In genomic region chr2:116068901-116069300, GRCm38 (mm10) we compare ENCODE assay signal across 7 mouse cellular contexts. TPM values are rescaled to one million over a fixed set of nuclear protein-coding genes. Genes with fewer than 3 reads are reported as not detected.
A peak's percentile ranks its signal among the peaks of the same experiment; 100 is the strongest.
DNase-seq lines count a peak whose midpoint lies in the region; ATAC-seq and TF ChIP-seq lines count a peak whose summit lies in the region.

No protein-coding gene starts in this region.

- WGBS in lung, embryonic 14.5 days = 33% methylated on average over 7 of the region's 7 CpGs
- 5% methylated on average over 7 of the region's 7 CpGs for WGBS in forebrain, embryonic 16.5 days
- 7% methylated on average over 7 of the region's 7 CpGs for WGBS in limb, embryonic 12.5 days
- WGBS in stomach, embryonic 15.5 days = 25% methylated on average over 7 of the region's 7 CpGs

- TF ChIP-seq CTCF in lung, embryonic 14.5 days (IDR thresholded peaks at IDR 0.05; ENCODE audit: low read depth) = no peak

- peak overlapping the region; percentile 70 for H3K4me3 ChIP-seq in lung, embryonic 14.5 days (ENCODE audit: low read depth, low read length)
- H3K4me3 ChIP-seq in forebrain, embryonic 16.5 days (replicated peaks; ENCODE audit: low read length) = peak overlapping the region; percentile 83
- H3K4me3 ChIP-seq in limb, embryonic 12.5 days (replicated peaks) = peak overlapping the region; percentile 50
- peak overlapping the region; percentile 69 for H3K4me3 ChIP-seq in stomach, embryonic 15.5 days (replicated peaks)

- ATAC-seq in lung, embryonic 14.5 days (ENCODE audit: insufficient read depth) = no peak
- ATAC-seq in forebrain, embryonic 16.5 days = no peak
- no peak for ATAC-seq in limb, embryonic 12.5 days (ENCODE audit: insufficient number of reproducible peaks, insufficient read depth, low FRiP score, low TSS enrichment, low read depth)
- ATAC-seq in stomach, embryonic 15.5 days (ENCODE audit: insufficient read depth, low FRiP score, low read depth) = no peak

- H3K27me3 ChIP-seq in lung, embryonic 14.5 days (ENCODE audit: insufficient read depth, low read length) = peaks cover 23% of the 10 kb centered on the region; the same call in 1 of the 2 replicates
- no peaks in the 10 kb centered on the region for H3K27me3 ChIP-seq in forebrain, embryonic 16.5 days (replicated peaks; ENCODE audit: control insufficient read depth, insufficient read depth, low read length)
- peaks cover 81% of the 10 kb centered on the region for H3K27me3 ChIP-seq in limb, embryonic 12.5 days
- no peaks in the 10 kb centered on the region for H3K27me3 ChIP-seq in stomach, embryonic 15.5 days (replicated peaks)

- H3K9ac ChIP-seq in lung, embryonic 14.5 days = peak overlapping the region; percentile 87
- H3K9ac ChIP-seq in forebrain, embryonic 16.5 days (replicated peaks; ENCODE audit: low read depth, low read length) = peak overlapping the region; percentile 88
- H3K9ac ChIP-seq in limb, embryonic 12.5 days (replicated peaks) = peak overlapping the region; percentile 34; the same call in 1 of the 2 replicates
- peak overlapping the region; percentile 25; the same call in 1 of the 2 replicates for H3K9ac ChIP-seq in stomach, embryonic 15.5 days

- no peaks in the 10 kb centered on the region for H3K4me1 ChIP-seq in lung, embryonic 14.5 days (ENCODE audit: insufficient read depth)
- H3K4me1 ChIP-seq in forebrain, embryonic 16.5 days (replicated peaks; ENCODE audit: control insufficient read depth, insufficient read depth, low read length) = peaks cover 14% of the 10 kb centered on the region
- peaks cover 12% of the 10 kb centered on the region for H3K4me1 ChIP-seq in limb, embryonic 12.5 days (replicated peaks)
- H3K4me1 ChIP-seq in stomach, embryonic 15.5 days = no peaks in the 10 kb centered on the region

- peak overlapping the region; percentile 83 for H3K4me2 ChIP-seq in lung, embryonic 14.5 days
- peak overlapping the region; percentile 77 for H3K4me2 ChIP-seq in forebrain, embryonic 16.5 days (ENCODE audit: low read length)
- peak overlapping the region; percentile 82 for H3K4me2 ChIP-seq in limb, embryonic 12.5 days
- peak overlapping the region; percentile 71 for H3K4me2 ChIP-seq in stomach, embryonic 15.5 days

- peak overlapping the region; percentile 21 for H3K27ac ChIP-seq in lung, embryonic 14.5 days (ENCODE audit: low read depth)
- peak overlapping the region; percentile 99 for H3K27ac ChIP-seq in forebrain, embryonic 16.5 days (ENCODE audit: low read length)
- H3K27ac ChIP-seq in limb, embryonic 12.5 days = no peak overlapping the region
- H3K27ac ChIP-seq in stomach, embryonic 15.5 days = peak overlapping the region; percentile 61; the same call in 1 of the 2 replicates

- no peak for DNase-seq in lung, embryonic 14.5 days
- DNase-seq in lung, postnatal 36 days = no peak
- no peak for DNase-seq in right cerebral cortex, postnatal 10 days (ENCODE audit: low spot score in 2 of 2)
- DNase-seq in ovary, adult 18-20 months (ENCODE audit: low spot score) = no peak

- no peaks in the 10 kb centered on the region for H3K36me3 ChIP-seq in lung, embryonic 14.5 days (ENCODE audit: insufficient read depth)
- no peaks in the 10 kb centered on the region for H3K36me3 ChIP-seq in forebrain, embryonic 16.5 days (ENCODE audit: control insufficient read depth, insufficient read depth)
- no peaks in the 10 kb centered on the region for H3K36me3 ChIP-seq in limb, embryonic 12.5 days
- H3K36me3 ChIP-seq in stomach, embryonic 15.5 days = no peaks in the 10 kb centered on the region

- no peaks in the 10 kb centered on the region for H3K9me3 ChIP-seq in lung, embryonic 14.5 days (ENCODE audit: low read depth, low read length)
- H3K9me3 ChIP-seq in forebrain, embryonic 16.5 days (ENCODE audit: control insufficient read depth, low read length) = no peaks in the 10 kb centered on the region
- H3K9me3 ChIP-seq in limb, embryonic 12.5 days = no peaks in the 10 kb centered on the region
- no peaks in the 10 kb centered on the region for H3K9me3 ChIP-seq in stomach, embryonic 15.5 days

RNA-seq across cellular contexts. Expression of gene Meis2, which starts 3.3 kb away (rescaled TPM):
- polyA plus RNA-seq in lung, embryonic 14.5 days (2014; fragmentation: Nextera tagmentation; extraction: Ambion mirVana) = 31.4 and 33.1 TPM in 2 replicates
- polyA plus RNA-seq in forebrain, embryonic 16.5 days (2015; fragmentation: Nextera tagmentation; extraction: Ambion mirVana) = 143 and 154 TPM in 2 replicates
- polyA plus RNA-seq in limb, embryonic 12.5 days (2016; fragmentation: Nextera tagmentation; extraction: Ambion mirVana) = 20.5 and 24.4 TPM in 2 replicates
- polyA plus RNA-seq in stomach, embryonic 15.5 days (2015; fragmentation: Nextera tagmentation; extraction: Ambion mirVana) = 53.0 and 57.8 TPM in 2 replicates

Comparison
In these comparisons a context has a peak if more than half of its experiments do, and no peak if none do; other contexts are left out.
1. H3K9ac ChIP-seq: peak in every context shown above with its lines; median percentile 88 in forebrain, embryonic 16.5 days; 87 in lung, embryonic 14.5 days; 34 in limb, embryonic 12.5 days; 25 in stomach, embryonic 15.5 days.